Mouse (Mus musculus): ENCODE data around the gene Acat3. TPM values are rescaled to one million over a fixed set of nuclear protein-coding genes. Genes with fewer than 3 reads are reported as not detected.
"Not testable (repeated sequence)": the region's sequence is repeated elsewhere in the genome, so short reads cannot be mapped to it uniquely, and the experiment has no call there.

Gene Acat3
- 0.10 and 0.19 TPM in 2 replicates for polyA plus RNA-seq (2012; rRNA removed)

GRCm38 (mm10) chr17:12940151-12940805 is at the start of gene Acat3:
TSS of gene Acat3 (minus strand) at chr17:12940600.
- 4% methylated on average over 27 of the region's 27 CpGs for WGBS
- DNase-seq (ENCODE audit: low read depth, low spot score), result no peak

- DNase-seq (ENCODE audit: low read depth, low spot score), result not testable (repeated sequence)
- 68% methylated on average over 8 of the region's 8 CpGs for WGBS
Observed at GRCm38 (mm10) chr17:12988096-12988495, 47.7 kb upstream of the Acat3 start.

GRCm38 (mm10) chr17:12983988-12984387 is 43.6 kb upstream of the Acat3 start:
- WGBS, result 55% methylated on average over 2 of the region's 2 CpGs
- DNase-seq (ENCODE audit: low read depth, low spot score), result no peak

- WGBS, result 91% methylated on average over 1 of the region's 1 CpGs
- no peak for DNase-seq (ENCODE audit: low read depth, low spot score)
Observed at GRCm38 (mm10) chr17:12978546-12978945, 38.1 kb upstream of the Acat3 start.

GRCm38 (mm10) chr17:12973851-12974250 is 33.5 kb upstream of the Acat3 start:
- no peak for DNase-seq (ENCODE audit: low read depth, low spot score)
- WGBS, result 73% methylated on average over 2 of the region's 2 CpGs

- no peak for DNase-seq (ENCODE audit: low read depth, low spot score)
- 88% methylated on average over 2 of the region's 2 CpGs for WGBS
Observed at GRCm38 (mm10) chr17:12967173-12967572, 26.8 kb upstream of the Acat3 start.

- 63% methylated on average over 3 of the region's 3 CpGs for WGBS
- DNase-seq (ENCODE audit: low read depth, low spot score), result no peak
Observed at GRCm38 (mm10) chr17:12963476-12963875, 23.1 kb upstream of the Acat3 start.

GRCm38 (mm10) chr17:12960331-12960873 is 20.0 kb upstream of the Acat3 start, which contains the start of gene Acat2:
TSS of gene Acat2 (minus strand) at chr17:12960747.
- WGBS, result under 1% methylated on average over 42 of the region's 42 CpGs
- DNase-seq (ENCODE audit: low read depth, low spot score), result peak; percentile 80

- not testable (repeated sequence) for DNase-seq (ENCODE audit: low read depth, low spot score)
- 36% methylated on average over 1 of the region's 2 CpGs for WGBS
Observed at GRCm38 (mm10) chr17:12959377-12959776, 19.0 kb upstream of the Acat3 start.

- no peak for DNase-seq (ENCODE audit: low read depth, low spot score)
Observed at GRCm38 (mm10) chr17:12956664-12957063, 16.3 kb upstream of the Acat3 start.

GRCm38 (mm10) chr17:12949669-12950068 is 9.3 kb upstream of the Acat3 start:
- DNase-seq (ENCODE audit: low read depth, low spot score), result no peak
- WGBS, result 91% methylated on average over 5 of the region's 5 CpGs

More at GRCm38 (mm10) chr17:12956664-12957063, 16.3 kb upstream of the Acat3 start:
- WGBS, result 89% methylated on average over 8 of the region's 8 CpGs

- no peak for DNase-seq (ENCODE audit: low read depth, low spot score)
- 91% methylated on average over 6 of the region's 6 CpGs for WGBS
Observed at GRCm38 (mm10) chr17:12942459-12943162, 2.2 kb upstream of the Acat3 start.

GRCm38 (mm10) chr17:12941543-12942260 is 1.3 kb upstream of the Acat3 start:
- WGBS, result 84% methylated on average over 8 of the region's 8 CpGs
- no peak for DNase-seq (ENCODE audit: low read depth, low spot score)

GRCm38 (mm10) chr17:12939377-12940148 is 837 bp downstream of the Acat3 start:
- 55% methylated on average over 4 of the region's 12 CpGs for WGBS
- not testable (repeated sequence) for DNase-seq (ENCODE audit: low read depth, low spot score)

GRCm38 (mm10) chr17:12938077-12938476 is 2.3 kb downstream of the Acat3 start:
- DNase-seq (ENCODE audit: low read depth, low spot score), result no peak
- WGBS, result 52% methylated on average over 2 of the region's 2 CpGs

GRCm38 (mm10) chr17:12937412-12937970 is 2.9 kb downstream of the Acat3 start:
- DNase-seq (ENCODE audit: low read depth, low spot score), result no peak
- WGBS, result 75% methylated on average over 2 of the region's 2 CpGs

GRCm38 (mm10) chr17:12935719-12936118 is 4.7 kb downstream of the Acat3 start:
- 54% methylated on average over 4 of the region's 4 CpGs for WGBS

GRCm38 (mm10) chr17:12931576-12931975 is 8.8 kb downstream of the Acat3 start:
- DNase-seq (ENCODE audit: low read depth, low spot score), result not testable (repeated sequence)
- WGBS, result 85% methylated on average over 5 of the region's 5 CpGs

More at GRCm38 (mm10) chr17:12935719-12936118, 4.7 kb downstream of the Acat3 start:
- DNase-seq (ENCODE audit: low read depth, low spot score), result no peak

- WGBS, result 77% methylated on average over 8 of the region's 8 CpGs
- no peak for DNase-seq (ENCODE audit: low read depth, low spot score)
Observed at GRCm38 (mm10) chr17:12925703-12926180, 14.7 kb downstream of the Acat3 start.

Data from large intestine, adult 2 months (tissue).